In the genomic region with DNA sequence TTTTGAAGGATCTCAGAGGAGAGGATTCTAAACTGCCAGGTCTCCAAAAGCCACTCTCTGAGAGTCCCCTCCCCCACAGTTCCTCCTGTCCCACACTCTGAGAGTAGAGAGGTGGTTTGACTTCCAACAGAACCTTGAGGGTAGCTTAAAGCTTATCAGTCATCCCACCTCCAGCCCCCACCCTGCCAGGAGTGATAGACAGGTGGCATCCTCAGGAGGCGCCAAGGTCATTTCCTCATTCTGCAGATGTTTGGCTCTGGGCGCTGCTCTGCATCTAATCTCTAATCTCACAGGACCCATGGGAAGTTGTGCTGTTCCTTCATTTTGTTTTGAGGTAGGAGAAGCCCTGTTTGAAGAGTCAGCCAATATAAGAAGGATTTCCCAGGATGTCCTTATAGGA, we compare ENCODE assay signal across 20 mouse cellular contexts.
DNase-seq lines count a peak whose midpoint lies in the region; ATAC-seq and TF ChIP-seq lines count a peak whose summit lies in the region.
"Had no signal": no experiment of that assay in that cellular context is flagged by ENCODE, and none has a peak within 500 bp of the region (broad histone marks: within the 10 kb centered on the region; RNA-seq: fewer than 3 reads in every experiment).

No protein-coding gene starts in this region.

- no peaks in the 10 kb centered on the region; the same call in 1 of the 2 replicates for H3K9me3 ChIP-seq in intestine, embryonic 16.5 days (ENCODE audit: control insufficient read depth, low read length)
- H3K9me3 ChIP-seq in intestine, postnatal 0 days (ENCODE audit: control insufficient read depth): no peaks in the 10 kb centered on the region
- H3K9me3 ChIP-seq in G1E (replicated peaks): no peaks in the 10 kb centered on the region; the same call in 1 of the 2 replicates
- no peaks in the 10 kb centered on the region for H3K9me3 ChIP-seq in embryonic facial prominence, embryonic 15.5 days (replicated peaks)
- no peaks in the 10 kb centered on the region for H3K9me3 ChIP-seq in liver, embryonic 15.5 days (replicated peaks)
- H3K9me3 ChIP-seq: hindbrain, embryonic 12.5 days; midbrain, embryonic 12.5 days had no signal

- TF ChIP-seq CTCF in intestine, postnatal 0 days (IDR thresholded peaks at IDR 0.05; ENCODE audit: low read depth): no peak
- TF ChIP-seq CTCF in G1E (IDR thresholded peaks at IDR 0.05; ENCODE audit: low read depth, low read length): no peak

- H3K4me2 ChIP-seq in intestine, embryonic 16.5 days (ENCODE audit: low read depth, low read length): no peak overlapping the region
- no peak overlapping the region for H3K4me2 ChIP-seq in intestine, postnatal 0 days (replicated peaks; ENCODE audit: low read depth)
- no peak overlapping the region for H3K4me2 ChIP-seq in embryonic facial prominence, embryonic 15.5 days (replicated peaks)
- H3K4me2 ChIP-seq in liver, embryonic 15.5 days: 0 out of 2 replicates have a peak overlapping the region, but pooled peaks have one; percentile 3
- H3K4me2 ChIP-seq: hindbrain, embryonic 12.5 days; midbrain, embryonic 12.5 days had no signal

- WGBS in intestine, embryonic 16.5 days: 38% methylated on average over 2 of the region's 2 CpGs
- 26% methylated on average over 2 of the region's 2 CpGs for WGBS in intestine, postnatal 0 days
- 27% methylated on average over 2 of the region's 2 CpGs for WGBS in embryonic facial prominence, embryonic 15.5 days
- WGBS in liver, embryonic 15.5 days (ENCODE audit: insufficient replicate concordance): 6% methylated on average over 2 of the region's 2 CpGs

- no peaks in the 10 kb centered on the region for H3K27me3 ChIP-seq in intestine, embryonic 16.5 days (replicated peaks; ENCODE audit: control insufficient read depth, insufficient read depth, low read length)
- H3K27me3 ChIP-seq in intestine, postnatal 0 days (replicated peaks; ENCODE audit: control insufficient read depth, insufficient read depth, low read length): no peaks in the 10 kb centered on the region
- no peaks in the 10 kb centered on the region for H3K27me3 ChIP-seq in G1E (ENCODE audit: insufficient read depth, low read length)
- H3K27me3 ChIP-seq in embryonic facial prominence, embryonic 15.5 days: no peaks in the 10 kb centered on the region
- no peaks in the 10 kb centered on the region for H3K27me3 ChIP-seq in liver, embryonic 15.5 days

- no peak overlapping the region for H3K9ac ChIP-seq in intestine, embryonic 16.5 days (ENCODE audit: low read depth, low read length)
- H3K9ac ChIP-seq in intestine, postnatal 0 days (ENCODE audit: low read depth, low read length): no peak overlapping the region
- H3K9ac ChIP-seq in embryonic facial prominence, embryonic 15.5 days: no peak overlapping the region
- H3K9ac ChIP-seq in liver, embryonic 15.5 days: no peak overlapping the region
- H3K9ac ChIP-seq: hindbrain, embryonic 12.5 days; midbrain, embryonic 12.5 days had no signal

- peak; percentile 52; the same call in 1 of the 2 replicates for ATAC-seq in intestine, embryonic 16.5 days
- ATAC-seq in intestine, postnatal 0 days: no peak
- ATAC-seq in G1E (ENCODE audit: extremely low read depth, insufficient number of reproducible peaks, low FRiP score, poor library complexity, severe bottlenecking): peak; percentile 89
- ATAC-seq in embryonic facial prominence, embryonic 15.5 days (ENCODE audit: insufficient number of reproducible peaks, low FRiP score, low TSS enrichment, low read depth): no peak
- no peak; the same call in 1 of the 2 replicates for ATAC-seq in liver, embryonic 15.5 days (ENCODE audit: insufficient read depth)
- no peak for ATAC-seq in monocyte, adult 5-6 weeks (replicated peaks; ENCODE audit: insufficient number of reproducible peaks, low FRiP score, low TSS enrichment, poor library complexity, severe bottlenecking)
- ATAC-seq: forebrain, embryonic 16.5 days; inflammation-experienced regulatory T-cells, adult 6 months had no signal

- H3K4me3 ChIP-seq in intestine, embryonic 16.5 days (ENCODE audit: low read length): no peak overlapping the region
- H3K4me3 ChIP-seq in intestine, postnatal 0 days (ENCODE audit: low read depth, low read length): no peak overlapping the region
- no peak overlapping the region; the same call in 1 of the 2 replicates for H3K4me3 ChIP-seq in G1E (ENCODE audit: low read depth, low read length)
- no peak overlapping the region for H3K4me3 ChIP-seq in embryonic facial prominence, embryonic 15.5 days (replicated peaks)
- no peak overlapping the region for H3K4me3 ChIP-seq in liver, embryonic 15.5 days (replicated peaks)
- H3K4me3 ChIP-seq: hindbrain, embryonic 12.5 days; layer of hippocampus, adult 2 months; left cerebral cortex, adult 2 months; midbrain, embryonic 12.5 days had no signal

- H3K27ac ChIP-seq in intestine, embryonic 16.5 days (ENCODE audit: low read length): no peak overlapping the region
- H3K27ac ChIP-seq in intestine, postnatal 0 days (ENCODE audit: low read depth, low read length): no peak overlapping the region
- peak overlapping the region; percentile 29; the same call in 1 of the 2 replicates for H3K27ac ChIP-seq in embryonic facial prominence, embryonic 15.5 days (replicated peaks)
- no peak overlapping the region for H3K27ac ChIP-seq in liver, embryonic 15.5 days (replicated peaks)
- H3K27ac ChIP-seq: hindbrain, embryonic 12.5 days; kidney, postnatal 0 days; layer of hippocampus, adult 2 months; left cerebral cortex, adult 2 months; midbrain, embryonic 12.5 days had no signal

- H3K36me3 ChIP-seq in intestine, embryonic 16.5 days (ENCODE audit: control insufficient read depth, insufficient read depth, low read length): peaks cover 2% of the 10 kb centered on the region; the same call in 1 of the 2 replicates
- no peaks in the 10 kb centered on the region for H3K36me3 ChIP-seq in intestine, postnatal 0 days (ENCODE audit: control insufficient read depth, insufficient read depth)
- H3K36me3 ChIP-seq in G1E (replicated peaks): peaks cover 2% of the 10 kb centered on the region
- no peaks in the 10 kb centered on the region for H3K36me3 ChIP-seq in embryonic facial prominence, embryonic 15.5 days
- H3K36me3 ChIP-seq in liver, embryonic 15.5 days (replicated peaks): no peaks in the 10 kb centered on the region
- H3K36me3 ChIP-seq: hindbrain, embryonic 12.5 days; midbrain, embryonic 12.5 days had no signal

- peak; percentile 77 for DNase-seq in G1E (ENCODE audit: low spot score)
- no peak for DNase-seq in left cerebral cortex, adult 11 months (ENCODE audit: low spot score)
- DNase-seq: B cell, adult 2 months; cerebellum, adult 9-11 months; embryo, embryonic 11 days; heart, adult 18-20 months; lung, postnatal 4 days; thymus, postnatal 4 days had no signal

- peaks cover 16% of the 10 kb centered on the region; the same call in 1 of the 2 replicates for H3K4me1 ChIP-seq in intestine, embryonic 16.5 days (ENCODE audit: control insufficient read depth, insufficient read depth, low read length)
- no peaks in the 10 kb centered on the region for H3K4me1 ChIP-seq in intestine, postnatal 0 days (replicated peaks; ENCODE audit: control insufficient read depth, insufficient read depth, low read length)
- H3K4me1 ChIP-seq in G1E (ENCODE audit: insufficient read depth, low read depth, low read length): peaks cover 70% of the 10 kb centered on the region
- H3K4me1 ChIP-seq in embryonic facial prominence, embryonic 15.5 days: peaks cover 21% of the 10 kb centered on the region
- H3K4me1 ChIP-seq in liver, embryonic 15.5 days (replicated peaks): peaks cover 8% of the 10 kb centered on the region

Comparison
In these comparisons a context has a peak if more than half of its experiments do, and no peak if none do; other contexts are left out.
1. ATAC-seq: peak in intestine, embryonic 16.5 days (single experiment) and G1E (single experiment); none in intestine, postnatal 0 days (single experiment), embryonic facial prominence, embryonic 15.5 days (single experiment), liver, embryonic 15.5 days (single experiment) and monocyte, adult 5-6 weeks (single experiment).